Mouse (Mus musculus) embryonic facial prominence, embryonic 14.5 days (tissue): ENCODE data around the gene Atp8b3. TPM values are rescaled to one million over a fixed set of nuclear protein-coding genes. Genes with fewer than 3 reads are reported as not detected.
A peak's percentile ranks its signal among the peaks of the same experiment; 100 is the strongest.

ENCODE experiments used
- ATAC-seq: fragments of 200-750 bp; cut with Nextera tagmentation; 2 replicates; pipeline ENCODE4 v1.8.0; 2017; ENCODE audit warnings: low read depth, moderate number of reproducible peaks, moderate TSS enrichment
- DNase-seq: peaks from one replicate; pipeline ENCODE4 v3.0.0-alpha.2; 2015; ENCODE audit warnings: low spot score
- H3K27ac ChIP-seq: fragments of 300-500 bp; sonication (generic); replicated peaks from 2 replicates; pipeline ENCODE4 v1.5.1; 2014; ENCODE audit warnings: low read depth, mild to moderate bottlenecking, low read length, moderate library complexity
- H3K27me3 ChIP-seq: fragments of 300-500 bp; sonication (generic); replicated peaks from 2 replicates; pipeline ENCODE4 v1.6.1; 2014; ENCODE audit warnings: low read length; ENCODE audit not compliant: control insufficient read depth, insufficient read depth
- H3K36me3 ChIP-seq: fragments of 300-500 bp; sonication (generic); 2 replicates; pipeline ENCODE4 v1.6.1; 2014; ENCODE audit warnings: low read length, mixed read lengths; ENCODE audit not compliant: control insufficient read depth, insufficient read depth
- H3K4me1 ChIP-seq: fragments of 300-500 bp; sonication (generic); 2 replicates; pipeline ENCODE4 v1.6.1; 2014; ENCODE audit warnings: antibody characterized with exemption, low read length; ENCODE audit not compliant: control insufficient read depth, insufficient read depth
- H3K4me2 ChIP-seq: fragments of 300-500 bp; sonication (generic); 2 replicates; pipeline ENCODE4 v1.6.1; 2014; ENCODE audit warnings: low read depth, mild to moderate bottlenecking, low read length, moderate library complexity, mixed read lengths
- H3K4me3 ChIP-seq: fragments of 300-500 bp; sonication (generic); 2 replicates; pipeline ENCODE4 v1.5.1; 2014; ENCODE audit warnings: low read depth, mild to moderate bottlenecking, low read length
- H3K9ac ChIP-seq: fragments of 300-500 bp; sonication (generic); 2 replicates; pipeline ENCODE4 v1.6.1; 2014; ENCODE audit warnings: low read depth, mild to moderate bottlenecking, low read length, moderate library complexity, mixed read lengths
- H3K9me3 ChIP-seq: fragments of 300-500 bp; sonication (generic); 2 replicates; pipeline ENCODE4 v1.6.1; 2016; ENCODE audit warnings: low read length; ENCODE audit not compliant: control insufficient read depth
- WGBS: fragments of 180-500 bp; shearing (Covaris S2); extraction: QIAGEN DNeasy Blood & Tissue Kit; methylation state at CpG from one replicate; pipeline ENCODE4 v1.1.7; 2014; 5-methylcytosine and 5-hydroxymethylcytosine counted together
- polyA plus RNA-seq: library from polyadenylated mRNA; unstranded; fragments of >200 nt; fragmentation: Nextera tagmentation; extraction: Ambion mirVana; gene quantifications from 2 replicates; pipeline ENCODE4 v1.2.1, GENCODE M21; 2014

Atp8b3 gene
- polyA plus RNA-seq, 1 experiment from 2014 or later = 0.13 TPM

DNA sequence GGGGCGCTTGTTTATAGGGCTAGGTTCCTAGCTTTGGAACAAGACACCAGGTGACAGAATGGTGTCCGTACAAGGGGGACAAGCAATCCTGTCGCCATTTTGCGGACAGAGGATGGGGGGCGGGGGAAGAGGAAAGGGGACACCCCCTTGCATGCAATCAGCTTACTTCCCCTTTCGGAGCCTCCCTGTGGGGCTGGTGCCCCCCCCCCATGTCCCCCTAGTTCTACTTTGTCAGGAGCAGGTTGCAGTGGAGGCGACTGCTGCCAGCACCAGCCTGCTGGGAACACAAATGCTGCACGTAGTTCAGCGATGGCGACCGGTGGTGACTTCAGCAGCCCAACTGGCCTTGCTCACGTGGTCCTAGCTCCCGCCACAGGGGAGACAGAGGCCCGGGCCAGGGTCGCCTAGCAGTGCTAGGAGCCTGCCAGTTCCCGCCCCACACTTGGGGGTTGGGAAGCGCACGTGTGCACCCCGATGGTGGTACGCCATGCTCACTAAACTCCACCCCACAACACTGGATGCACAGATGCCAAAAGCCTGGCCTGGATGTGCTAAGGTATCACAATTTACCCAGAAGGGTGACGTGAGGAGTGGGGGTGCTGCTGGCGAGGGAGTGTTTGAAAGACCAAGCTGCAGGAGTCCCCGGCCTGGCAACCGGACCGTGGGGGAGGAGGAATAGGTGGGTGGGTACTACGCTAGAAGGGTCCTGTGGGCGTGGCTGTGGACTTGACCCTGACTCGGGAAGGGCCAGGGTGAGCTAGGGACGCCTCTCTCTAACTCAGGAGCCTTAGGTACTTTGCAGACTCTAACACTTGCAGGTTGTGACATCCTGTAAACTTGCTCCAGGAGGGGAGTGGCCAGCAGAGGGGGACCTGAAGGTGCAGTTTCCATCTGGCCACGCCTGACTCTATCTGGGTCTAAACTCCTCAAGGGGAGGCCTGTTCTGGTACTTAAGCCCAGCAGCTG, 32.2 kb upstream of the Atp8b3 start:
- DNase-seq = peak; percentile 48
- Histone ChIP-seq H3K27me3 (no peaks in the 10 kb centered on the region), H3K4me1 (peaks cover 36% of the 10 kb centered on the region), H3K9me3 (no peaks in the 10 kb centered on the region), H3K36me3 (peaks cover 16% of the 10 kb centered on the region), H3K4me3 (peak overlapping the region; percentile 16), H3K27ac (peak overlapping the region; percentile 33; the same call in 1 of the 2 replicates), H3K4me2 (peak overlapping the region; percentile 46), H3K9ac (peak overlapping the region; percentile 43; the same call in 1 of the 2 replicates)
- WGBS = 16% methylated on average over 30 of the region's 30 CpGs
- ATAC-seq = peak; percentile 6; the same call in 1 of the 2 replicates

DNA sequence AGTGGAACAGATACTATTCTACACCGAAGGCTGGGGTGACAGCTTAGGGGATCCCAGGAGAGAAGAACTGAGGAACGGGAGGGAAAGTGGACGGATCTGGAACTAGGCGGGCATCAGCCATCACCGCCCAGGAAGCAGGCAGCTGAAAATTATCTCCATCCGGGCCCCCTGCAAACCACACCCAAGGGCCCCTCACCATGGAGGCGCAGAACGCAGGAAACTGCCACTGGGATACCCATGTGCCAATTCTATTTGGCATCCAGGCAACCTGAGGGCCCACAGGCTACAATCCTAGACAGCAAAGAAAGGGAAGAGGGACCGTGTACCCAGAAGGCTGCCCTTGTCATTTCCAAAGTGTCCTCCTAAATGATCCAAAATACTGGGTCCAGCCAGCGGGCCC, 31.5 kb upstream of the Atp8b3 start:
- no peaks in the 10 kb centered on the region for H3K9me3 ChIP-seq
- peaks cover 21% of the 10 kb centered on the region for H3K36me3 ChIP-seq
- 88% methylated on average over 10 of the region's 10 CpGs for WGBS
- H3K27me3 ChIP-seq = no peaks in the 10 kb centered on the region
- H3K9ac ChIP-seq = no peak overlapping the region
- peaks cover 29% of the 10 kb centered on the region for H3K4me1 ChIP-seq
- DNase-seq (no peak), ATAC-seq (no peak)
- H3K4me3 ChIP-seq = no peak overlapping the region
- H3K4me2 ChIP-seq = peak overlapping the region; percentile 46
- H3K27ac ChIP-seq = no peak overlapping the region; the same call in 1 of the 2 replicates

DNA sequence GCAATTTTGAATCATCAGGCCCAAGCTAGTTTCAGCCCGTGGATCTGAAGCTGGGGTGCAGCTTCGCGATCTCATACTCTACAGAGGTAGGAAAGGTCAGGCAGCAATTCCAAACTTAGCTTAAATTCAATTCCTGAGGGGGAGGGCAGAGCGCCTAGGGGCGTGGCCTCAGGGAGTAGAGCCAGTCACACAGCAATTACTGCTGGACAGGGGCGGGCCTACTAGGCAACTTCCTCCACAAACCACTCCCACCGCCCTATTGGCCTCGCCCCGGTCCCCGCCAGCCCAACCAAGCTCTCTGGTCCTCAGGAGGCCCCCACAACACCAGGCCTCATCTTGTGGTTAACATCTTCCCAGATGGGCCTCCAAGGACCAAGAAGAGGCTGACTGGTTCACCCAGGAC, 30.7 kb upstream of the Atp8b3 start:
- 30% methylated on average over 10 of the region's 10 CpGs for WGBS
- Histone ChIP-seq H3K9ac (no peak overlapping the region), H3K4me3 (no peak overlapping the region), H3K9me3 (no peaks in the 10 kb centered on the region), H3K36me3 (peaks cover 24% of the 10 kb centered on the region), H3K27ac (no peak overlapping the region), H3K27me3 (no peaks in the 10 kb centered on the region), H3K4me2 (0 out of 2 replicates have a peak overlapping the region, but pooled peaks have one; percentile 11), H3K4me1 (peaks cover 22% of the 10 kb centered on the region)
- DNase-seq (peak; percentile 63), ATAC-seq (no peak)

DNA sequence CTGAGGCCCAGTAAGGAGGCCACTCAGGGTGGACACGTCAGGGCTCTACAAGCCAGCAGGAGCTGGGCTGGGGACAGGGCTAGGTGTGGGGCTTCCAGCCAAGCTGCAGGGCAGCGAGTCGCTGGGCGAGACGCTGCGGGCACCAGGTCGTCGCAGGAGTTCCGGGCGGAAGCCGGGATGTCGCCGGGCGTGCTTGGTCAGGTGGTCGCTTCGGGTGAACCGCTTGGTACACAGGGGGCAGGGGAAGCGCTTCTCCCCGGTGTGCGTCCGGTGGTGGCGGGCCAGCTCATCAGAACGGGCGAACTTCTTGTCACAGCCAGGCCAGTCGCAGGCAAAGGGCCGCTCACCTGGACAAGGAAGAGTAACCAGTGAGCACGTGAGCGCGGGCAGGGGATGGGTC, 30.0 kb upstream of the Atp8b3 start:
- Histone ChIP-seq H3K9ac (no peak overlapping the region), H3K27me3 (no peaks in the 10 kb centered on the region), H3K4me1 (peaks cover 15% of the 10 kb centered on the region), H3K36me3 (peaks cover 24% of the 10 kb centered on the region), H3K9me3 (no peaks in the 10 kb centered on the region), H3K4me2 (no peak overlapping the region), H3K4me3 (no peak overlapping the region), H3K27ac (no peak overlapping the region)
- DNase-seq (no peak), ATAC-seq (no peak)
- 91% methylated on average over 24 of the region's 29 CpGs for WGBS

DNA sequence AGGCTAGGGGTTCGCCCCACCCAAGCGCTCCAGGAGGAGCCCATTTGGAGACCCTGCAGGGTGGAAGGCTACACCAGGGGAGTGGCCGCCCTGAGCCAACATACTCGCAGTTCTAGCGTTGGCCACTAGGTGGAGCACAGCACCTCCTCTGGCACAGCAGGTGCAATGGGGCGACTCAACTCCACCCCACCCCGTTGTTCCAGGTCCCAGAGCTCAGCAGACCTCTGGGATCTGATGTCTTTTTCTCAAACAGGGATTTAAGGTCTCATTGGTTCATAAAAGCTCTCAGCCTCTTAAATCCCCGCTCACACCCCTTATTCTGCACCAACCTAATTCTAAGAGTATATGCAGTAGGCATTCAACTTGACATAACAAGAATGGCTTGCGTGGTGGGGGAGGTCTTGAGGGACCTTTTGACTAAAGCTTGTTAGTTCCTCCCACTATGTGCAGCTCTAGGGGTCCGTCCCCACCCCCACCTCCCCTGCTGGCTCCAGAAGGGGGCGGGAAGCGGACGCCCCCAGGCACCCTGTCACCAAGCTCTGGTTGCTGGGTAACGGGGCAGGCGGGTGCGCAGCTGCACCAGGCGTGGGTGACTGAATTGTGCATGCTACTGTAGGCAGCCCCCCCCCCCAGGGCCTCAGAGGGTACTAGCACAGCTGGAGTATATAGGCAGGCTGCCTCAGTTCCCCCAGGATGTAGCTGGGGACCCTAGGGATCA, 27.6 kb upstream of the Atp8b3 start:
- H3K4me3 ChIP-seq = no peak overlapping the region
- no peaks in the 10 kb centered on the region for H3K9me3 ChIP-seq
- peaks cover 24% of the 10 kb centered on the region for H3K36me3 ChIP-seq
- peak; percentile 70 for ATAC-seq
- no peaks in the 10 kb centered on the region for H3K27me3 ChIP-seq
- no peak overlapping the region for H3K27ac ChIP-seq
- H3K4me1 ChIP-seq = peaks cover 17% of the 10 kb centered on the region
- peak; percentile 81 for DNase-seq
- no peak overlapping the region for H3K4me2 ChIP-seq
- 33% methylated on average over 13 of the region's 17 CpGs for WGBS
- H3K9ac ChIP-seq = no peak overlapping the region

DNA sequence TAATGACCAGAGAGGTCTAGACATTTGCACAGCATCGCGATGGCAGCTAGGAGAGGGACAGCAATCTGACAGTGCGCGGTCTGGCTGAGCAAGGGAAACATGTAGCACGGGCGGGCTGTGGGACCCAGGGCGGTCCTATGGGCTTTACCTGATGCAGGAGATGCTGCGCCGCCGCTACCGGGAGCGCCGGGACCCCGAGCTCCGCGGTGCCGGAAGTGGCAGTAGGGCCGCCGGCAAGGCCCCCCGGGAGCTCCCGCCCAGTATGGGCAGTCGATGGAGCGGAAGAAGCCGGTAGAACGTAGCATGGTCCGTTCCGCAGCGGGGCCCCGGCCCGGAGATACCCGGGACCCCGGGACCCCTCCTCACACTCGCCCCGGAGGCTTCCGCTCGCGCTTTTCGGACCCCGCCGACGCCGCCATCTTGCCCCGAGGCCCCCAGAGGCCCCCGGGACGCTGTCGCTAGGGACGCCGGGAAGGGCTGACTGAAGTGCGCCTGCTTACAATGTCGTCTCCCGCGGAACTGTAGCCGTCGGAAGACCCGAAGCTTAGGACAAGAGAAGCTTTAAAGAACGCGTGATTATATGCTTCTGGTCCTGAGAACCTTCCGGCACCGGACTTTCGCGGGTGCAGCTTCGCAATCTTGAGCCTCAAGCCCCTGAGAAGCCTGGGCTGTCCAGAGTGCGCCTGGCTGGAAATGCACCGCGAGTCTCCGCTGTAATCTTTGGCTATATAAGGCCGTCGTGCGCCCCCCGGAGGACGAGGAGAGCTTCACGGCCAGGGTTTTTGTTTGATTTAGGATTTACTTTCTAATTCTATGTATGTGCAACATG, 22.4 kb upstream of the Atp8b3 start, which contains the start of gene Rexo1:
Gene Rexo1, minus strand, starts transcription at position 445 of the 829 bp plus-strand sequence.
- no peaks in the 10 kb centered on the region for H3K9me3 ChIP-seq
- under 1% methylated on average over 31 of the region's 72 CpGs for WGBS
- peak within 1 kb of the TSS; percentile 98 for H3K4me3 ChIP-seq
- ATAC-seq = peak; percentile 91
- no peaks in the 10 kb centered on the region for H3K27me3 ChIP-seq
- H3K4me1 ChIP-seq = peaks cover 12% of the 10 kb centered on the region
- peak; percentile 97 for DNase-seq
- peak within 1 kb of the TSS; percentile 95 for H3K27ac ChIP-seq
- H3K9ac ChIP-seq = peak within 1 kb of the TSS; percentile 97
- H3K4me2 ChIP-seq = peak within 1 kb of the TSS; percentile 86
- H3K36me3 ChIP-seq = peaks cover 8% of the 10 kb centered on the region

DNA sequence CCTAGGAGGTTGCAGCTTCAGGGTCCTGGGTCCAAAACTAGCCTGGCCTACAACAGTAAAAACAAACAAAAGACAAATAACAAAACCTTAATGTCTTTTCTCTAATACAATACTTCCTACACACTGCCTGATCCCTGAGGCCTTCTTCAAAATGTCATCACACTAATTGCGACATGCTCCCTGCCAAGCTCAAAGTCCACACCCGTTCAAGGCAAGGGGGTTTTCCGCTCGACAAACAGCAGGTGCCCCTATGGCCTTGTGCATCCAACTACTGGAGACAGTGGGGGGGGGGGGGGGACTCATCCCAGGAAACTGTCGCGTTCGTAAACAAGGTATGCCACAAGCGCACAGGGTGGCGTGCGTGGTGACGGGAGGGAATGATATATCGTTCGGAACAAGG, 21.7 kb upstream of the Atp8b3 start:
- no peak for ATAC-seq
- no peak overlapping the region for H3K27ac ChIP-seq

DNA sequence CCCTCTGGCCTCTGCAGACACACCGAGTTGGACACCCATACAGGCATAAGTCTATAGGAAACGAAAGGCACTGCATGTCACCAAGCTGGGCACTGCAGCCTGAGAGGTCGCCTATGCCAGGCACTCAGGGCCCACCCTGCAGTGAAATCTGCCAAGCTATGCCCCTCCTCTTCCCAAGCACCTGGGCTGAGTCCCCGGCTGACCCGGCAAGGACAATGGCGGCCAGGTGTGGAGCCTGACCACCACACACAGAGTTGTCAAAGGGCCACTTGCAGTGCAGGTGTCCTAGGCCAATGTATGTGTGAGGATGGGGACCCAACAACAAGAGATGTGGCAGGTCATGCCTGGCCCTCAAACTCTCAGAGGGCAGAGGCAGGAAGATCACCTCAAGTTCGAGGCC, 20.5 kb upstream of the Atp8b3 start:
- Histone ChIP-seq H3K4me3 (no peak overlapping the region), H3K27ac (no peak overlapping the region), H3K4me1 (peaks cover 12% of the 10 kb centered on the region), H3K4me2 (no peak overlapping the region), H3K9me3 (no peaks in the 10 kb centered on the region), H3K36me3 (no peaks in the 10 kb centered on the region), H3K9ac (no peak overlapping the region), H3K27me3 (no peaks in the 10 kb centered on the region)
- ATAC-seq (no peak), DNase-seq (no peak)
- WGBS = 88% methylated on average over 7 of the region's 7 CpGs

More for the DNA sequence above, 21.7 kb upstream of the Atp8b3 start:
- Histone ChIP-seq H3K4me2 (peak overlapping the region; percentile 86), H3K27me3 (no peaks in the 10 kb centered on the region), H3K4me1 (peaks cover 12% of the 10 kb centered on the region), H3K36me3 (peaks cover 5% of the 10 kb centered on the region), H3K4me3 (peak overlapping the region; percentile 98), H3K9ac (peak overlapping the region; percentile 97), H3K9me3 (no peaks in the 10 kb centered on the region)
- no peak for DNase-seq
- under 1% methylated on average over 13 of the region's 13 CpGs for WGBS
